Mouse (Mus musculus): ENCODE measurements at regions not wholly inside any gene's neighbourhood (a gene's known extent, or its start where the extent isn't known, plus 50 kb on each side); places are given as distances from the start of the nearest gene placed in this dataset.

GRCm38 (mm10) chr14:45056291-45056690, 68.3 kb downstream of the Ptger2 start:
- DNase-seq (ENCODE audit: inconsistent ontology term): no peak

GRCm38 (mm10) chr14:45061681-45062080, 73.7 kb downstream of the Ptger2 start:
- DNase-seq (ENCODE audit: inconsistent ontology term): no peak

GRCm38 (mm10) chr14:45064498-45064897, 76.5 kb downstream of the Ptger2 start:
- DNase-seq (ENCODE audit: inconsistent ontology term): no peak

- DNase-seq (ENCODE audit: inconsistent ontology term): no peak
Observed at GRCm38 (mm10) chr14:45069598-45070212, 81.7 kb downstream of the Ptger2 start.

GRCm38 (mm10) chr14:45074902-45075488, 87.0 kb downstream of the Ptger2 start:
- DNase-seq (ENCODE audit: inconsistent ontology term): peak; percentile 30

GRCm38 (mm10) chr14:45077216-45077615, 89.2 kb downstream of the Ptger2 start:
- no peak for DNase-seq (ENCODE audit: inconsistent ontology term)

- DNase-seq (ENCODE audit: inconsistent ontology term): no peak
Observed at GRCm38 (mm10) chr14:45079793-45080192, 91.8 kb downstream of the Ptger2 start.

GRCm38 (mm10) chr14:45080231-45080630, 92.2 kb downstream of the Ptger2 start:
- no peak for DNase-seq (ENCODE audit: inconsistent ontology term)

GRCm38 (mm10) chr14:45083058-45083457, 95.1 kb downstream of the Ptger2 start:
- no peak for DNase-seq (ENCODE audit: inconsistent ontology term)

Measured in Muller cell, postnatal 12 days (primary cell).